Mouse (Mus musculus): ENCODE data around the gene Sh3bp5. TPM values are rescaled to one million over a fixed set of nuclear protein-coding genes. Genes with fewer than 3 reads are reported as not detected.

The Sh3bp5 gene
- polyA plus RNA-seq, 2 experiments = 6.4 to 14.7 TPM

- TF ChIP-seq EP300 (IDR thresholded peaks at IDR 0.05; ENCODE audit: low read depth) = no peak
- no peak for TF ChIP-seq CTCF (IDR thresholded peaks at IDR 0.05; ENCODE audit: low read depth)
- ATAC-seq (ENCODE audit: insufficient read depth) (no peak), DNase-seq (ENCODE audit: low read depth in 3 of 3, low spot score in 3 of 3) (no peak)
- H3K27ac ChIP-seq = no peak overlapping the region
- no peaks in the 10 kb centered on the region for H3K36me3 ChIP-seq (replicated peaks; ENCODE audit: control insufficient read depth, insufficient read depth, low read depth)
- no peak overlapping the region for H3K4me2 ChIP-seq (ENCODE audit: low read depth)
- no peak overlapping the region for H3K4me3 ChIP-seq (ENCODE audit: insufficient read depth in 1 of 2, low read depth in 2 of 2, low read length in 2 of 2)
- H3K4me1 ChIP-seq (replicated peaks; ENCODE audit: control insufficient read depth in 2 of 2, insufficient read depth in 2 of 2, low read length in 1 of 2) = peaks cover 3 to 28% of the 10 kb centered on the region in 2 experiments; a peak in 3 of 4 replicates
- no peak overlapping the region for H3K9ac ChIP-seq (replicated peaks)
- no peaks in the 10 kb centered on the region for H3K27me3 ChIP-seq (ENCODE audit: control insufficient read depth, insufficient read depth, low read length)
- no peaks in the 10 kb centered on the region for H3K9me3 ChIP-seq (ENCODE audit: control insufficient read depth, low read length)
- 61% methylated on average over 7 of the region's 7 CpGs for WGBS (ENCODE audit: insufficient replicate concordance)
These were observed 14.9 kb downstream of the Sh3bp5 start for GRCm38 (mm10) chr14:31420985-31421384.

- Histone ChIP-seq H3K4me1 (replicated peaks; ENCODE audit: control insufficient read depth in 2 of 2, insufficient read depth in 2 of 2, low read length in 1 of 2) (peaks cover 3 to 28% of the 10 kb centered on the region in 2 experiments; a peak in 3 of 4 replicates), H3K36me3 (replicated peaks; ENCODE audit: control insufficient read depth, insufficient read depth, low read depth) (no peaks in the 10 kb centered on the region), H3K4me2 (ENCODE audit: low read depth) (no peak overlapping the region), H3K27me3 (ENCODE audit: control insufficient read depth, insufficient read depth, low read length) (no peaks in the 10 kb centered on the region), H3K4me3 (ENCODE audit: insufficient read depth in 1 of 2, low read depth in 2 of 2, low read length in 2 of 2) (no peak overlapping the region), H3K27ac (no peak overlapping the region), H3K9ac (replicated peaks) (no peak overlapping the region), H3K9me3 (ENCODE audit: control insufficient read depth, low read length) (no peaks in the 10 kb centered on the region)
- TF ChIP-seq CTCF (IDR thresholded peaks at IDR 0.05; ENCODE audit: low read depth) (no peak), EP300 (IDR thresholded peaks at IDR 0.05; ENCODE audit: low read depth) (no peak)
- no peak for DNase-seq (ENCODE audit: low read depth in 3 of 3, low spot score in 3 of 3)
- ATAC-seq (ENCODE audit: insufficient read depth) = no peak
- 64% methylated on average over 7 of the region's 7 CpGs for WGBS (ENCODE audit: insufficient replicate concordance)
These were observed 15.3 kb downstream of the Sh3bp5 start for GRCm38 (mm10) chr14:31420562-31420961.

GRCm38 (mm10) chr14:31420135-31420534 is 15.7 kb downstream of the Sh3bp5 start:
- no peak for DNase-seq (ENCODE audit: low read depth in 3 of 3, low spot score in 3 of 3)
- H3K27ac ChIP-seq = no peak overlapping the region
- peaks cover 3 to 31% of the 10 kb centered on the region in 2 experiments; a peak in 3 of 4 replicates for H3K4me1 ChIP-seq (replicated peaks; ENCODE audit: control insufficient read depth in 2 of 2, insufficient read depth in 2 of 2, low read length in 1 of 2)

GRCm38 (mm10) chr14:31419279-31419678 is 16.6 kb downstream of the Sh3bp5 start:
- ATAC-seq (ENCODE audit: insufficient read depth) = no peak
- H3K4me1 ChIP-seq (replicated peaks; ENCODE audit: control insufficient read depth in 2 of 2, insufficient read depth in 2 of 2, low read length in 1 of 2) = peaks cover 3 to 39% of the 10 kb centered on the region in 2 experiments; a peak in 3 of 4 replicates
- H3K9ac ChIP-seq (replicated peaks) = no peak overlapping the region
- no peak overlapping the region for H3K4me2 ChIP-seq (ENCODE audit: low read depth)
- H3K27ac ChIP-seq = no peak overlapping the region
- 32% methylated on average over 4 of the region's 4 CpGs for WGBS (ENCODE audit: insufficient replicate concordance)
- H3K9me3 ChIP-seq (ENCODE audit: control insufficient read depth, low read length) = no peaks in the 10 kb centered on the region
- H3K27me3 ChIP-seq (ENCODE audit: control insufficient read depth, insufficient read depth, low read length) = no peaks in the 10 kb centered on the region
- H3K4me3 ChIP-seq (ENCODE audit: insufficient read depth in 1 of 2, low read depth in 2 of 2, low read length in 2 of 2) = no peak overlapping the region
- no peak for DNase-seq (ENCODE audit: low read depth in 3 of 3, low spot score in 3 of 3)
- no peaks in the 10 kb centered on the region for H3K36me3 ChIP-seq (replicated peaks; ENCODE audit: control insufficient read depth, insufficient read depth, low read depth)
- TF ChIP-seq EP300 (IDR thresholded peaks at IDR 0.05; ENCODE audit: low read depth) (no peak), CTCF (IDR thresholded peaks at IDR 0.05; ENCODE audit: low read depth) (no peak)

More at GRCm38 (mm10) chr14:31420135-31420534, 15.7 kb downstream of the Sh3bp5 start:
- no peak for ATAC-seq (ENCODE audit: insufficient read depth)
- Histone ChIP-seq H3K4me3 (ENCODE audit: insufficient read depth in 1 of 2, low read depth in 2 of 2, low read length in 2 of 2) (no peak overlapping the region), H3K9me3 (ENCODE audit: control insufficient read depth, low read length) (no peaks in the 10 kb centered on the region), H3K36me3 (replicated peaks; ENCODE audit: control insufficient read depth, insufficient read depth, low read depth) (no peaks in the 10 kb centered on the region), H3K27me3 (ENCODE audit: control insufficient read depth, insufficient read depth, low read length) (no peaks in the 10 kb centered on the region), H3K9ac (replicated peaks) (no peak overlapping the region), H3K4me2 (ENCODE audit: low read depth) (no peak overlapping the region)
- WGBS (ENCODE audit: insufficient replicate concordance) = 67% methylated on average over 8 of the region's 8 CpGs
- TF ChIP-seq CTCF (IDR thresholded peaks at IDR 0.05; ENCODE audit: low read depth) = no peak
- no peak for TF ChIP-seq EP300 (IDR thresholded peaks at IDR 0.05; ENCODE audit: low read depth)

GRCm38 (mm10) chr14:31416835-31417549 is 18.9 kb downstream of the Sh3bp5 start:
- DNase-seq (ENCODE audit: low read depth in 3 of 3, low spot score in 3 of 3) (no peak), ATAC-seq (ENCODE audit: insufficient read depth) (no peak)
- H3K9me3 ChIP-seq (ENCODE audit: control insufficient read depth, low read length) = no peaks in the 10 kb centered on the region
- H3K27me3 ChIP-seq (ENCODE audit: control insufficient read depth, insufficient read depth, low read length) = no peaks in the 10 kb centered on the region
- H3K4me3 ChIP-seq (ENCODE audit: insufficient read depth in 1 of 2, low read depth in 2 of 2, low read length in 2 of 2) = no peak overlapping the region
- no peak overlapping the region for H3K4me2 ChIP-seq (ENCODE audit: low read depth)
- H3K27ac ChIP-seq = no peak overlapping the region
- H3K36me3 ChIP-seq (replicated peaks; ENCODE audit: control insufficient read depth, insufficient read depth, low read depth) = no peaks in the 10 kb centered on the region
- 73% methylated on average over 16 of the region's 16 CpGs for WGBS (ENCODE audit: insufficient replicate concordance)
- TF ChIP-seq EP300 (IDR thresholded peaks at IDR 0.05; ENCODE audit: low read depth) (no peak), CTCF (IDR thresholded peaks at IDR 0.05; ENCODE audit: low read depth) (no peak)
- peaks cover 3 to 35% of the 10 kb centered on the region in 2 experiments; a peak in 3 of 4 replicates for H3K4me1 ChIP-seq (replicated peaks; ENCODE audit: control insufficient read depth in 2 of 2, insufficient read depth in 2 of 2, low read length in 1 of 2)
- H3K9ac ChIP-seq (replicated peaks) = no peak overlapping the region
